Mouse (Mus musculus): Measurements from ENCODE around the gene Prrc2b.

DNA sequence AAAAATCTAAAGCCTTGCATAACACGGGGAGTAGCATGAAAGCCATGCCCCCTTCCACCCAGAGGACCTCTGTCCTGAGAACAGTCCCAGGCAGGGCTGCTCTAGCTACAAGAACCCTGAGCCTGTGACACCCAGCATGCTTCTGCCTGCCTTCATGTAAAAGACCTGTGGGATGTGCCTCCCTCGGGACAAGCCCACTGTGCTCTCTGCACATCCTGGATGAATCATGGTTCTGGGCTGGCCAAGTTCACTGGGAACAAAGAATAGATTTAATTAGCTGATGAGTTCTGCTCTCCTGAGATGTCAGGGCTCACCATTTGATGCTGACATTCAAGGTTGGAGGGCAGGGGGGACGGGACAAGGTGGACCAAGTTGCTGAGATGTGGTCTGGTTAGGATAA is 9.6 kb downstream of the Prrc2b start:
- TF ChIP-seq CTCF (IDR thresholded peaks at IDR 0.05; ENCODE audit: low read depth) (no peak), EP300 (IDR thresholded peaks at IDR 0.05; ENCODE audit: low read depth) (no peak)
